Mouse (Mus musculus): ENCODE data around the gene Pde1a. TPM values are rescaled to one million over a fixed set of nuclear protein-coding genes. Genes with fewer than 3 reads are reported as not detected.
A peak's percentile ranks its signal among the peaks of the same experiment; 100 is the strongest.

The Pde1a gene
- 100 to 1,000 TPM; 135 to 177 (median 157) TPM for total RNA-seq (2022)

- peak; percentile 50 to 63 for DNase-seq (ENCODE audit: low spot score in 2 of 2)
Measured at GRCm38 (mm10) chr2:80128861-80129698, at the start of gene Pde1a. Gene Pde1a (minus strand): TSS chr2:80129458.

- no peak for DNase-seq (ENCODE audit: low spot score in 2 of 2)
Measured at GRCm38 (mm10) chr2:80178608-80179280, 49.5 kb upstream of the Pde1a start.

- DNase-seq (ENCODE audit: low spot score in 2 of 2) = no peak
Measured at GRCm38 (mm10) chr2:80178154-80178553, 48.9 kb upstream of the Pde1a start.

- no peak for DNase-seq (ENCODE audit: low spot score in 2 of 2)
Measured at GRCm38 (mm10) chr2:80168103-80168502, 38.8 kb upstream of the Pde1a start.

GRCm38 (mm10) chr2:80158784-80159183 lies 29.5 kb upstream of the Pde1a start:
- DNase-seq (ENCODE audit: low spot score in 2 of 2) = no peak

GRCm38 (mm10) chr2:80158196-80158595 lies 28.9 kb upstream of the Pde1a start:
- DNase-seq (ENCODE audit: low spot score in 2 of 2) = no peak

GRCm38 (mm10) chr2:80150019-80150418 lies 20.8 kb upstream of the Pde1a start:
- DNase-seq (ENCODE audit: low spot score in 2 of 2) = no peak

GRCm38 (mm10) chr2:80149332-80149731 lies 20.1 kb upstream of the Pde1a start:
- DNase-seq (ENCODE audit: low spot score in 2 of 2) = peak; percentile 23 to 26

- DNase-seq (ENCODE audit: low spot score in 2 of 2) = no peak
Measured at GRCm38 (mm10) chr2:80135076-80135475, 5.8 kb upstream of the Pde1a start.

- no peak for DNase-seq (ENCODE audit: low spot score in 2 of 2)
Measured at GRCm38 (mm10) chr2:80132677-80133076, 3.4 kb upstream of the Pde1a start.

- DNase-seq (ENCODE audit: low spot score in 2 of 2) = no peak
Measured at GRCm38 (mm10) chr2:80126663-80127062, 2.6 kb downstream of the Pde1a start.

GRCm38 (mm10) chr2:80086891-80087290 lies 42.4 kb downstream of the Pde1a start:
- DNase-seq (ENCODE audit: low spot score in 2 of 2) = no peak

- DNase-seq (ENCODE audit: low spot score in 2 of 2) = no peak
Measured at GRCm38 (mm10) chr2:80080090-80080821, 49.0 kb downstream of the Pde1a start.

GRCm38 (mm10) chr2:80079618-80080017 lies 49.6 kb downstream of the Pde1a start:
- no peak for DNase-seq (ENCODE audit: low spot score in 2 of 2)

- no peak for DNase-seq (ENCODE audit: low spot score in 2 of 2)
Measured at GRCm38 (mm10) chr2:80076323-80076722, 52.9 kb downstream of the Pde1a start.

- no peak for DNase-seq (ENCODE audit: low spot score in 2 of 2)
Measured at GRCm38 (mm10) chr2:80074531-80074930, 54.7 kb downstream of the Pde1a start.

GRCm38 (mm10) chr2:80074046-80074445 lies 55.2 kb downstream of the Pde1a start:
- no peak for DNase-seq (ENCODE audit: low spot score in 2 of 2)

GRCm38 (mm10) chr2:80073426-80073825 lies 55.8 kb downstream of the Pde1a start:
- DNase-seq (ENCODE audit: low spot score in 2 of 2) = no peak

GRCm38 (mm10) chr2:80069745-80070144 lies 59.5 kb downstream of the Pde1a start:
- no peak for DNase-seq (ENCODE audit: low spot score in 2 of 2)

- no peak for DNase-seq (ENCODE audit: low spot score in 2 of 2)
Measured at GRCm38 (mm10) chr2:80066449-80066848, 62.8 kb downstream of the Pde1a start.

- no peak for DNase-seq (ENCODE audit: low spot score in 2 of 2)
Measured at GRCm38 (mm10) chr2:80056062-80056461, 73.2 kb downstream of the Pde1a start.

- DNase-seq (ENCODE audit: low spot score in 2 of 2) = no peak
Measured at GRCm38 (mm10) chr2:80054042-80054441, 75.2 kb downstream of the Pde1a start.
